Mouse (Mus musculus) kidney, adult 18-20 months (tissue): Measurements from ENCODE around the gene Ralgps1.
"Not testable (repeated sequence)": the region's sequence is repeated elsewhere in the genome, so short reads cannot be mapped to it uniquely, and the experiment has no call there.

Experiments
- DNase-seq: peaks from one replicate; pipeline ENCODE4 v3.0.0; 2021

Ralgps1 gene

GRCm38 (mm10) chr2:33233856-33234255, 137.4 kb downstream of the Ralgps1 start:
- no peak for DNase-seq

- peak; percentile 42 for DNase-seq
Observed at GRCm38 (mm10) chr2:33232782-33233570, 138.3 kb downstream of the Ralgps1 start.

- no peak for DNase-seq
Observed at GRCm38 (mm10) chr2:33231788-33232187, 139.5 kb downstream of the Ralgps1 start.

- no peak for DNase-seq
Observed at GRCm38 (mm10) chr2:33230701-33231100, 140.6 kb downstream of the Ralgps1 start.

- peak; percentile 38 for DNase-seq
Observed at GRCm38 (mm10) chr2:33228551-33228950, 142.7 kb downstream of the Ralgps1 start.

- DNase-seq: no peak
Observed at GRCm38 (mm10) chr2:33228077-33228476, 143.2 kb downstream of the Ralgps1 start.

GRCm38 (mm10) chr2:33225921-33226320, 145.4 kb downstream of the Ralgps1 start:
- DNase-seq: no peak

GRCm38 (mm10) chr2:33223656-33224358, 147.5 kb downstream of the Ralgps1 start:
- DNase-seq: no peak

GRCm38 (mm10) chr2:33222480-33222879, 148.8 kb downstream of the Ralgps1 start:
- DNase-seq: peak; percentile 42

- DNase-seq: no peak
Observed at GRCm38 (mm10) chr2:33221339-33221900, 149.9 kb downstream of the Ralgps1 start.

GRCm38 (mm10) chr2:33220674-33221338, 150.5 kb downstream of the Ralgps1 start:
- peak; percentile 47 for DNase-seq

GRCm38 (mm10) chr2:33220246-33220645, 151.0 kb downstream of the Ralgps1 start:
- no peak for DNase-seq

GRCm38 (mm10) chr2:33219637-33220036, 151.6 kb downstream of the Ralgps1 start:
- no peak for DNase-seq

GRCm38 (mm10) chr2:33218903-33219625, 152.2 kb downstream of the Ralgps1 start:
- peak; percentile 45 for DNase-seq

- DNase-seq: no peak
Observed at GRCm38 (mm10) chr2:33217425-33217794, 153.9 kb downstream of the Ralgps1 start.

- DNase-seq: peak; percentile 34
Observed at GRCm38 (mm10) chr2:33216645-33217424, 154.5 kb downstream of the Ralgps1 start.

- DNase-seq: peak; percentile 82
Observed at GRCm38 (mm10) chr2:33215700-33216509, 155.4 kb downstream of the Ralgps1 start, which contains the start of gene Angptl2. Angptl2 (plus strand) TSS chr2:33216069.

GRCm38 (mm10) chr2:33215177-33215699, 156.0 kb downstream of the Ralgps1 start:
- no peak for DNase-seq

GRCm38 (mm10) chr2:33211263-33211662, 160.0 kb downstream of the Ralgps1 start:
- not testable (repeated sequence) for DNase-seq

GRCm38 (mm10) chr2:33210841-33211240, 160.4 kb downstream of the Ralgps1 start:
- peak; percentile 59 for DNase-seq
